Mouse (Mus musculus) testis, adult 2 months (tissue): ENCODE data around the gene Wnt10b. TPM values are rescaled to one million over a fixed set of nuclear protein-coding genes. Genes with fewer than 3 reads are reported as not detected.

Source experiments
- H3K27ac ChIP-seq: fragments of 200-500 bp; 2 replicates; pipeline ENCODE4 v1.5.1; 2012; ENCODE audit warnings: low read depth, low read length; ENCODE audit not compliant: control insufficient read depth, insufficient read depth
- H3K27me3 ChIP-seq: fragments of 200-500 bp; 2 replicates; pipeline ENCODE4 v1.6.1; 2012; ENCODE audit warnings: mild to moderate bottlenecking, low read length, moderate library complexity; ENCODE audit not compliant: control insufficient read depth, insufficient read depth
- H3K36me3 ChIP-seq: fragments of 200-500 bp; 2 replicates; pipeline ENCODE4 v1.6.1; 2012; ENCODE audit warnings: mild to moderate bottlenecking, low read length; ENCODE audit not compliant: control insufficient read depth, insufficient read depth
- H3K4me1 ChIP-seq: fragments of 200-500 bp; 2 replicates; pipeline ENCODE4 v1.6.1; 2012; ENCODE audit warnings: low read length; ENCODE audit not compliant: control insufficient read depth, insufficient read depth
- H3K4me3 ChIP-seq: fragments of 200-500 bp; 2 replicates; pipeline ENCODE4 v1.5.1; 2012; ENCODE audit warnings: low read depth, mild to moderate bottlenecking, low read length, moderate library complexity, mixed read lengths; ENCODE audit not compliant: control insufficient read depth
- CTCF ChIP-seq: fragments of 200-500 bp; IDR thresholded peaks from 2 replicates; pipeline ENCODE4 v1.5.1; 2012; ENCODE audit warnings: low read depth, mild to moderate bottlenecking, inconsistent platforms, low read length, moderate library complexity; ENCODE audit not compliant: control insufficient read depth, insufficient read depth, insufficient replicate concordance
- POLR2A ChIP-seq: fragments of 200-500 bp; IDR thresholded peaks from 2 replicates; pipeline ENCODE4 v1.6.1; 2012; ENCODE audit warnings: low read depth, mild to moderate bottlenecking, inconsistent platforms, low read length, moderate library complexity; ENCODE audit not compliant: control insufficient read depth
- polyA plus RNA-seq: library from polyadenylated mRNA; depleted of rRNA; stranded (reverse); fragments of >200 nt; gene quantifications from 2 replicates; pipeline ENCODE4 v1.2.3, GENCODE M21; 2012

Wnt10b gene
- polyA plus RNA-seq, 1 experiment, result 0.47 TPM

- Histone ChIP-seq H3K4me3 (no peak overlapping the region), H3K27ac (no peak overlapping the region), H3K27me3 (peaks cover 8% of the 10 kb centered on the region), H3K4me1 (peaks cover 31% of the 10 kb centered on the region), H3K36me3 (no peaks in the 10 kb centered on the region)
- no peak for TF ChIP-seq POLR2A
- no peak for TF ChIP-seq CTCF
These were observed 856 bp upstream of the Wnt10b start for GRCm38 (mm10) chr15:98778806-98779205.

- Histone ChIP-seq H3K4me1 (peaks cover 31% of the 10 kb centered on the region), H3K27me3 (peaks cover 8% of the 10 kb centered on the region), H3K4me3 (no peak overlapping the region), H3K27ac (no peak overlapping the region), H3K36me3 (no peaks in the 10 kb centered on the region)
- TF ChIP-seq POLR2A (no peak), CTCF (no peak)
These were observed 331 bp upstream of the Wnt10b start for GRCm38 (mm10) chr15:98778191-98778770.

GRCm38 (mm10) chr15:98777005-98777616, 839 bp downstream of the Wnt10b start:
- no peak overlapping the region for H3K27ac ChIP-seq
- H3K4me3 ChIP-seq, result no peak overlapping the region
- peaks cover 40% of the 10 kb centered on the region for H3K4me1 ChIP-seq
- no peaks in the 10 kb centered on the region for H3K36me3 ChIP-seq
- H3K27me3 ChIP-seq, result peaks cover 8% of the 10 kb centered on the region
- TF ChIP-seq POLR2A (no peak), CTCF (no peak)

- TF ChIP-seq POLR2A, result no peak
- no peak for TF ChIP-seq CTCF
- Histone ChIP-seq H3K36me3 (no peaks in the 10 kb centered on the region), H3K4me1 (peaks cover 40% of the 10 kb centered on the region), H3K27me3 (peaks cover 8% of the 10 kb centered on the region), H3K4me3 (no peak overlapping the region; the same call in 1 of the 2 replicates), H3K27ac (no peak overlapping the region)
These were observed 1.5 kb downstream of the Wnt10b start for GRCm38 (mm10) chr15:98776280-98777004.

- H3K27ac ChIP-seq, result no peak overlapping the region
- no peaks in the 10 kb centered on the region for H3K36me3 ChIP-seq
- peaks cover 38% of the 10 kb centered on the region for H3K4me1 ChIP-seq
- H3K4me3 ChIP-seq, result no peak overlapping the region
- peaks cover 8% of the 10 kb centered on the region for H3K27me3 ChIP-seq
- TF ChIP-seq POLR2A, result no peak
- TF ChIP-seq CTCF, result no peak
These were observed 2.4 kb downstream of the Wnt10b start for GRCm38 (mm10) chr15:98775533-98775932.

- no peak for TF ChIP-seq POLR2A
- no peak for TF ChIP-seq CTCF
- no peak overlapping the region for H3K4me3 ChIP-seq
- no peaks in the 10 kb centered on the region for H3K36me3 ChIP-seq
- H3K4me1 ChIP-seq, result peaks cover 35% of the 10 kb centered on the region
- no peak overlapping the region for H3K27ac ChIP-seq
- peaks cover 8% of the 10 kb centered on the region for H3K27me3 ChIP-seq
These were observed 3.9 kb downstream of the Wnt10b start for GRCm38 (mm10) chr15:98774096-98774495.

GRCm38 (mm10) chr15:98772511-98773211, 5.3 kb downstream of the Wnt10b start:
- Histone ChIP-seq H3K27ac (peak overlapping the region; percentile 86), H3K27me3 (peaks cover 2% of the 10 kb centered on the region)

More at GRCm38 (mm10) chr15:98772511-98773211, 5.3 kb downstream of the Wnt10b start:
- no peak for TF ChIP-seq CTCF
- TF ChIP-seq POLR2A, result no peak; the same call in 1 of the 2 replicates
- Histone ChIP-seq H3K36me3 (no peaks in the 10 kb centered on the region), H3K4me3 (peak overlapping the region; percentile 70), H3K4me1 (peaks cover 32% of the 10 kb centered on the region)
